In genomic region chr8:81514425-81514824, GRCm38 (mm10) we compare ENCODE assay signal across 21 mouse cellular contexts.
DNase-seq lines count a peak whose midpoint lies in the region; TF ChIP-seq lines count a peak whose summit lies in the region.
"Had no signal": no experiment of that assay in that cellular context is flagged by ENCODE, and none has a peak within 500 bp of the region (broad histone marks: within the 10 kb centered on the region; RNA-seq: fewer than 3 reads in every experiment).

No protein-coding gene starts in this region.

- no peak overlapping the region for H3K4me2 ChIP-seq in CH12.LX (ENCODE audit: insufficient read depth, low read depth, poor library complexity, severe bottlenecking)
- H3K4me2 ChIP-seq: embryonic facial prominence, embryonic 12.5 days; forebrain, embryonic 13.5 days; forebrain, embryonic 15.5 days had no signal

- H3K4me3 ChIP-seq in CH12.LX (replicated peaks in 1 of 3; ENCODE audit: low read depth in 2 of 3, low read length in 2 of 3, poor library complexity in 1 of 3), result no peak overlapping the region
- H3K4me3 ChIP-seq in midbrain, embryonic 10.5 days, result no peak overlapping the region
- H3K4me3 ChIP-seq: embryonic facial prominence, embryonic 10.5 days; embryonic facial prominence, embryonic 12.5 days; forebrain, embryonic 13.5 days; forebrain, embryonic 15.5 days had no signal

- H3K9me3 ChIP-seq in CH12.LX (replicated peaks; ENCODE audit: low read length), result no peaks in the 10 kb centered on the region
- no peaks in the 10 kb centered on the region for H3K9me3 ChIP-seq in midbrain, embryonic 10.5 days (replicated peaks)
- H3K9me3 ChIP-seq: embryonic facial prominence, embryonic 10.5 days; embryonic facial prominence, embryonic 12.5 days; forebrain, embryonic 13.5 days; forebrain, embryonic 15.5 days had no signal

- TF ChIP-seq RAD21 in CH12.LX (IDR thresholded peaks at IDR 0.05; ENCODE audit: low read depth, low read length), result no peak

- TF ChIP-seq POLR2A in CH12.LX (IDR thresholded peaks at IDR 0.05; ENCODE audit: low read depth, low read length), result no peak

- H3K4me1 ChIP-seq in CH12.LX (ENCODE audit: control insufficient read depth in 1 of 2, insufficient read depth in 2 of 2), result peaks cover 0 to 13% of the 10 kb centered on the region in 2 experiments; a peak in 3 of 4 replicates
- H3K4me1 ChIP-seq in midbrain, embryonic 10.5 days, result no peaks in the 10 kb centered on the region
- H3K4me1 ChIP-seq: embryonic facial prominence, embryonic 10.5 days; embryonic facial prominence, embryonic 12.5 days; forebrain, embryonic 13.5 days; forebrain, embryonic 15.5 days had no signal

- DNase-seq in CD4-positive, CD25-positive, alpha-beta regulatory T cell, adult 2 months (ENCODE audit: low read depth, low spot score), result peak; percentile 40
- peak; percentile 6 for DNase-seq in CH12.LX (ENCODE audit: extremely low read depth)
- DNase-seq in induced T-regulatory cell, adult 2 months (ENCODE audit: low read depth), result peak; percentile 30
- peak; percentile 11 for DNase-seq in naive thymus-derived CD4-positive, alpha-beta T cell, adult 2 months (ENCODE audit: low read depth)
- DNase-seq in heart, postnatal 4 days, result no peak
- no peak for DNase-seq in cerebellum, postnatal 10 days
- no peak for DNase-seq in midbrain, embryonic 10.5 days (ENCODE audit: low spot score)
- DNase-seq: adrenal gland, adult 2 months; adrenal gland, postnatal 10 days; adrenal gland, postnatal 25 days; B cell, adult 2 months; cerebellum, adult 11 months; cerebellum, adult 18-20 months; cerebellum, adult 8-10 months; cerebellum, adult 9-11 months; cerebellum, postnatal 25 days; forebrain, postnatal 0 days had no signal

- H3K36me3 ChIP-seq in CH12.LX (replicated peaks in 1 of 2; ENCODE audit: control insufficient read depth in 1 of 2, insufficient read depth in 1 of 2, low read length in 1 of 2), result no peaks in the 10 kb centered on the region
- H3K36me3 ChIP-seq in midbrain, embryonic 10.5 days, result no peaks in the 10 kb centered on the region
- H3K36me3 ChIP-seq: embryonic facial prominence, embryonic 10.5 days; embryonic facial prominence, embryonic 12.5 days; forebrain, embryonic 15.5 days had no signal

- dilution Hi-C loops in CH12.LX (cut with MboI; ENCODE audit: extremely low pct_ligation_motif_present, extremely low pct_unique_long_range_greater_than_20kb, low sequenced_read_pairs), result no loop called here

- no peak overlapping the region for H3K27ac ChIP-seq in CH12.LX (ENCODE audit: insufficient read depth, low read depth)
- no peak overlapping the region for H3K27ac ChIP-seq in midbrain, embryonic 10.5 days (replicated peaks)
- H3K27ac ChIP-seq: embryonic facial prominence, embryonic 10.5 days; embryonic facial prominence, embryonic 12.5 days; forebrain, embryonic 13.5 days; forebrain, embryonic 15.5 days had no signal

- no peaks in the 10 kb centered on the region for H3K79me2 ChIP-seq in CH12.LX (replicated peaks; ENCODE audit: control insufficient read depth, extremely low read depth, insufficient read depth, poor library complexity, severe bottlenecking)

- no peaks in the 10 kb centered on the region for H3K27me3 ChIP-seq in CH12.LX (replicated peaks)
- H3K27me3 ChIP-seq in midbrain, embryonic 10.5 days (ENCODE audit: low read depth, poor library complexity, severe bottlenecking), result no peaks in the 10 kb centered on the region
- H3K27me3 ChIP-seq: embryonic facial prominence, embryonic 12.5 days; forebrain, embryonic 13.5 days; forebrain, embryonic 15.5 days had no signal

- TF ChIP-seq CTCF in CH12.LX (conservative IDR thresholded peaks at IDR 0.05 in 1 of 2, IDR thresholded peaks at IDR 0.05 in 1 of 2; ENCODE audit: low read depth in 2 of 2, low read length in 2 of 2), result no peak

- TF ChIP-seq EP300 in CH12.LX (IDR thresholded peaks at IDR 0.05; ENCODE audit: low read length), result no peak

- in situ Hi-C loops in CH12.LX (cut with MboI; ENCODE audit: low pct_ligation_motif_present, low pct_unique_long_range_greater_than_20kb, low sequenced_read_pairs), result no loop called here

- no peak overlapping the region for H3K9ac ChIP-seq in CH12.LX (ENCODE audit: insufficient read depth, low read depth)
- H3K9ac ChIP-seq: embryonic facial prominence, embryonic 12.5 days; forebrain, embryonic 13.5 days; forebrain, embryonic 15.5 days; forebrain, postnatal 0 days had no signal

TF ChIP-seq in CH12.LX, 34 proteins besides CTCF, POLR2A, EP300 and RAD21:
- TF ChIP-seq USF1 (IDR thresholded peaks at IDR 0.05; ENCODE audit: low read depth, low read length) (no peak), BHLHE40 (IDR thresholded peaks at IDR 0.05; ENCODE audit: low read depth, low read length) (0 out of 2 replicates have a peak, but pooled peaks have one; percentile 17)

Comparison
In these comparisons a context has a peak if more than half of its experiments do, and no peak if none do; other contexts are left out.
1. DNase-seq: peak in CD4-positive, CD25-positive, alpha-beta regulatory T cell, adult 2 months (single experiment), CH12.LX (single experiment), induced T-regulatory cell, adult 2 months (single experiment) and naive thymus-derived CD4-positive, alpha-beta T cell, adult 2 months (single experiment); none in heart, postnatal 4 days (single experiment), cerebellum, postnatal 10 days (0 of 2) and midbrain, embryonic 10.5 days (single experiment).